Mouse (Mus musculus) kidney, postnatal 10 days (tissue): ENCODE results near the gene Fnip2.
"Not testable (repeated sequence)": the region's sequence is repeated elsewhere in the genome, so short reads cannot be mapped to it uniquely, and the experiment has no call there.

ENCODE experiments used
- DNase-seq: peaks from one replicate; pipeline ENCODE4 v3.0.0; 2021; ENCODE audit warnings: mixed read lengths

The Fnip2 gene

DNA sequence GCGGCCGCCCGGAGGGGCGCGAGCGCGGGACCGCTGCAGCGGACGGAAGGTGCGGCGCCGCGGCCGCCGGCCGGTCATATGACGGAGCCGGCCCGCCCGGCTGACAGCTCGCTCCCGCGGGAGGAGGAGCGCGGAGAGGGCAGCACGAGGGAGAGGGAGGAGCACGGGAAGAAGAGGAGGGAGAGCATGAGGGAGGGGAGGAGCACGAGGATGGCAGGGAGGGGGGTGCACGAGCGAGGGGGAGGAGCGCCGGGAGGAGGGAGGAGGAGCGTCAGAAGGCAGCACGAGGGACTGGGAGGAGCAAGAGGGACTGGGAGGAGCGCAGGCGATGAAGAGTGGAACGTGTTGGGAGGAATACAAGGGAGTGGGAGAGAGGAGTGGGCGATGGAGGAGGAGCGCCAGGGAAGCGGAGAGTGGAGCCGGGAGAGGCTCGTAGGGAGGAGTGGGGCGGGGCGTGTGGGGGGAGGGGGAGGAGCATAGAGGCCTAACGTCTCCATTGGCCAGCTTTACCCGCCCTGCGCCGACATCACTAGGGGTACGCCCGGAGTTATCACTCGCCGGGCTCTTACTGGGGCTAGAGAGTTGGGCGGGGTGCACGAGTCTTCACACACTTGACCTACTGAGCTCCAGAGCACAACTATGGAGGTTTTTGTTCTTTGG lies at the start of gene Fnip2:
TSS of gene Fnip2 (minus strand) at position 94 of the 660 bp plus-strand sequence.
- peak; percentile 93 for DNase-seq

DNA sequence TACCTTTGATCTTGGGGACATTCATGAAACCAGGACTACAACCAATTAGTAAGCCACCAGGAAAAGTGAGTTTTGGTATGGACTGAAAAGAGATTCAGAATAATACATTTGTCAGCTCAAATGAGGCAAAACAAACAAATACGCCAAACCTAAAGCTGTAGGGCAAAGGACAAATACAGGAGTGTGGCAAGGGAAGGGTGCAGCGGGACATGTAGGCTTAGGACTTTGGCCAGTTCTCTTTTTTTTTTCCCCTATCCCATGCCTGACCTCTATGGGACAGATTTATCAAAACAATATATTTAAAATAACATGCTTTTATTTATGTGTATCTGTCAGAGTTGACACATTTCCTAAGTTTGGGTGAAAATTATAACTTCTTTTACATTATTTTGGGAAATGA lies 42.3 kb upstream of the Fnip2 start:
- DNase-seq, result no peak

DNA sequence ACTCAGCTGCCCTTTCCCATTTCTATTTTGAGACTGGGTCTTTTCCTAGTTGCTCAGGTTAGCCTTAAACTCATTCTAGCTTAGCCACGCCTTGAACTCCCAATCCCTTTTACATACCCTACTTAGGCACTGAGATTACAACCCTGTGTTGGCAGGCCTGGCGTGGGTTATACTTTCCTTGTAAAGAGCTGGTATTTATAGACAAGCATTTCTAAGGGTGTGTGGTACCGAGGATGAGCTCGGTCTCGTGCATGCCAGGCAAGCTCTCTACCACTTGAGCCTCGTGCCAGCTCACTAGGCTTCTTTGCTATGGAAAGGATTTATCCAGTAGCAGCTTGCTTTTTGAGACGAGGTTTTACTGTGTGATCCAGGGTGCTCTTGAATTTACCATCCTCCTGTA lies 27.9 kb upstream of the Fnip2 start:
- no peak for DNase-seq

DNA sequence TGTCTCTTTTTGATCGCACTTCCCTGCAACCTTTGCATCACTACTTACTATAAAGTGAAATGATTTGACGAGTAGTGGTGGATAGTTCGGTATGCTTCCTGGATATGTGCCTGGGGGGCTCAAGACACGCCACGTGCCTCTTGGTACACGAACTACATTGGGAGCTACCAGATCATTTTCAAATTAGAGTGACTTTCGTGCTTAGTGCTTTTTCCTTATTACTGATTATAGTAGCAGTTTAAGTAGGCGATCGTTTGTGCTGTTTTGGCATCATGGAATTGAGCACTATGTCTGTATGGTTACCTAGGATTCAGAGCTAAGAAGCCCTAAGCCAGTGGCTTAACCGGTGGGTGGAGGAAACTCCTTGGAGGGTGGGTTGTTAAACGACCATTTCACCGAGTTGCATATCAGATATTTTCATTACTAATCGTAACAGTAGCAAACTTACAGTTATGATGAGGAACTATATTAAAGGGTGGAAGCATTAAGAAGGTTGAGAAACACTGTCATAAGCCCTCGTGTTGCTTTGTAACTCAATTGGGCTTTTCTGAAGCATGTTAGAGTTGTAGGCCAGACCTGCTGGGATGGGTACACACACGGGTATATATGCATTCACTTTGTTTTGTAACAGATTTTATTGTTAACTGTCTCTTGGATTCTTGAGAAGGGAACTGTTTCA lies 24.3 kb upstream of the Fnip2 start:
- DNase-seq, result no peak

DNA sequence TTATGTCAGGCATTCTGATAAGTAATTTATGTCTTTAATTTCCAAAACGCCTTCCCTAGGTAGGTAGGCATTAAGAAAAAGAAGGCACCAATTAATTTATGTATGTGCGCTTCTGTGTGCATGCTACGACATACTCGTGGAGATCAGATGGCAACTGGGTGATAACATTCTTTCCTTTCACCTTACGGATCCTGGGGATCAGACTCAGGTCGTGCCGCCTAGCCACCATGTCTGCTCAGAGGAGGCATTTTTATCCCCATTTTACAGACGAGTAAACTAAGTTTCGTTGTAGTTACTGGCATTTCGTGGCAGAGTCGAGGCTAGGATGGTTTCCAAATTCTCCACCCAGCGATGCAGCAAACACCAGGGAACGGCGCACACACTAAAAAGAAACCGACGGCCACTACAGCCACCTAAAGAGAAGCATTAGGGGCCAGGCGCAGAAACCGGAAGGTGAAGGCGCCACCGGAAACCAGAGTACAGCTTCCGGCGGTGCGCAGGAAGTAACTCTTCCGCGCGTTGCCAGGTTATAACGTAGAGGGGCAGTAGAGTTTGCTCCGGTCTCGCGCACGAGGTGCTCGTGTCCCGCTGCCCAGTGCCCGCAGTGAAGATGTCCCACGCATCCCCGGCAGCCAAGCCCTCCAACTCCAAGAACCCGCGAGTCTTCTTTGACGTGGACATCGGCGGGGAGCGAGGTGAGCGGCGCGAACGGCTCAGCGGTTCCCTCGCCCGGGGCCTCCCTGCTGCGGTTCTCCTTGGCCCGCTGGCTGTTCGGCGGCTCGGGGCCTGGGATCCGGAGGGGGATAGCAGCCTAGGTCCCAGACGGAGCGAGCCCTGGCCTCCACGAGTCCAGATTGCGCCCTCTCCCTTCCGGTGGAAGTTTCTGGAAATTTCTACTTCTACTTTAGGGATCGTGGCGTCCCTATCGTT lies 23.5 kb upstream of the Fnip2 start, which contains the start of gene Ppid:
TSS of gene Ppid (plus strand) at position 480 of the 930 bp plus-strand sequence.
- DNase-seq, result peak; percentile 88

DNA sequence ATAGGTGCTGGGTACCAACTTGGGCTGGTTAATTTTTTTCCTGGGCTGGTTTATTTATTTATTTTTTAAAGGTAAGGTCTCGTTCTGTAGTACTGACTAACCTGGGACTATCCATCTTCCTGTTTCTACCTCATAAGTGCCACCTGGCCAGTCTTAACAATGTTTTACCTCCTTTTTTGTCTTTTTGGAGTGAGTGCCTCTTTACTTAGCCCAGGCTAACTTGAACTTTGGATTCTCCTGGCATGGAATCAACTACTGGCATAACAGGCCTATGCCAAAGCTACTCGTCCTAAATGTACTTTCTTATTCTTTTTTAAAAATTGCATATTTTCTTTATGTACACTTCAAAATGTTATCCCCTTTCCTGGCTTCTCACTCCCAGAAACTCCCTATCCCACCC lies 22.1 kb upstream of the Fnip2 start:
- DNase-seq, result no peak

DNA sequence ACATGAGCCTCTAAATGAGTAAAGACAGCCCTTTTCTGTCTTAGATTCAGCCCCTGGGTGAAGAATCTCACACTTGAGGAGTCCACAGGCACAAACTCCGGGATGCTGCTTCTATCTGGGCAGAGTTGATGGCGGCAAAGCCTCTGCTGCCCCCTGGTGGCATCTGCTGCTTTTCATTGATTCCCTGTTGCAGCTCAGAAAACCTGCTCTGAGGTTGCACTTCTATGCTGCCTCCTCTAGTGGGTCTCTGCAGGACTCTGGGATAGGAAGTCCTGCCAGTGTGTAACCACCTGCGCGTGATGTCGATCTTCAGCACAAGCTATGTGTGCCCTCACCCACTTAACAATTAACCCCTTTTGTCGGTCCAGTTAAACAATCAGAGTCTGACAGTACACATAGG lies 19.2 kb upstream of the Fnip2 start:
- DNase-seq, result peak; percentile 94

DNA sequence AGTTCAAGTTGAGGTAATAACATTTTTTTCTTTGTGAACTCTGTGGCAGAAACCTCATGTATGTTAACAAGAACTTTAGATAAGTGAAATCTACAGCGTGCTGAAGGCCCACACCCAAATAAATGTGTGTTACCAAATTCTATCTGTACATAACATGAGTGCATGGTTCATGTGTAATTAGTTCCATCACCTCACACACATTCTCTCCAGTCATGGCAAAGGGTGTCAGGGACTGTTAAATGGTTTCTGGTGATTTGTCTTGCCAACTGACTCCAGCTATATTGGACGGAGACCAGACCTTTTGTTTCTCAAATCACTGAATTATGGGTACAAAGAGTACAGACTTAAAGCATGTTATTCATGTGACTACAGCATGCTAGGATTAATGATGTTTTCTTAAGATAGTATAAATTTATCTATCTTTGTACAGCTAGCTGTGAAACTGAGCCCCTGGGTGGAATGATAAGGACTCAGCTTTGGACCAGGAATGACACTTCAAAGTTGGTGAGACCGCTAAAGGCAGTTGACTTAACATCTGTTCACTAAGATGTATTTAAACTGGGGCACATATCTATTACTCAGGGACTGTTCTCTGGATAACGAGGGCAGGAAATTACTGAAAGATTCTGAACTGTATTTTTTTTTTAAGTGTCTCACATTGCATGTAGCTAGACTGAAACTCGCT lies 12.4 kb upstream of the Fnip2 start:
- no peak for DNase-seq

DNA sequence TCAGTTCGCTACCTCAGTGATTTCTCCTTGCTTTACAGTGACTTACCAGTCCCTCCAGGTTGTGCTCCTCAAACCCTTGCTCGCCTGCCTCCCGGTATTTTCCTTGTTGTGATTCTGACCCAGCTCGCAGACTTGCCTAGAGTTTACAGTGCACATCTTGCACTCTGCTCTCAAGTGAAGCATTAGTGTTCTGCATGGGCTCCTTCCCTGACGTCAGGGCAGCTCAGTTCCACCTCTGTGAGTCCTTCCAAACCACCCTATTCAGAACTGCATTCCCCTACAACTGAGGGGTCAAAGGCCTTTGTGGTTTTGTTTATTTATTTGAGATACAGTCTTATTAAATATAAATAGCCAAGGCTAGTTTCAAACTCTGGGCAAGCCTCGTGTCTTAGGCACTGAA lies 10.6 kb upstream of the Fnip2 start:
- no peak for DNase-seq

DNA sequence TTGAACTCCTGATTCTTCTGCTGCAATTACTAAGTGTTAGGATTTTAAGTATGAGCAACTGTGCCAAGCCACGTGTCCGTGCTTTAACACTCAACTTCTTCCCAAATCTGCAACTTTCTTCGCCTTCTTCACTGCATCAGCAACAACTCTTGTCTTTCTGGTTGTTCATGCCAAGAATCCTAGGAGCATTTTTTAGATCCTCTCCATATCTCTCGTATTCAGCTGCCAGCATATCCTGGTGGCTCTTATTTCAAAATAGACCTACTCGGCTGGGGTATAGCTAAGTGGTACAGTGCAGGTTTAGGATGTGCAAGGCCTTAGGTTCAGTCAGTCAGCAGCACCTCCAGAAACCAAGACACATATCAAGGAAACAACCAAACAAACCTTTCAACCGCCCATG lies 10.0 kb upstream of the Fnip2 start:
- DNase-seq, result no peak

DNA sequence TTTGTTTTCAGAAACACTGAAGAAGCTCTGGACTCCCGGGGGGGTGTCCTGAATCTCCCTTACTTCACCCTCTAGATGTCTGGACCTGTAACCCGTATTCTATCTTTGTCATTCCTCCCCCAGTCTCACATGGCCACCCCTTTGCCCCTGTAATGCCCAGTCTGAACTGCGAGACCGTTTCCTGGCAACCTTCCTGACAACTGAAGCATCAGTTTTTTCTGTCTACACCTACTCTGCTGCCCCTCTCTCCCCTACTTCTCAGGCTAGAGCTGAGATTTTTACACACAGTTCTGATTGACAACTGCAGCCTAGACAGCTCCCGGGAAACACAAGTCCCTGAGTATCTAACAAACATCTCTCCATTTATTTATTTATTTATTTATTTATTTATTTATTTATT lies 9.3 kb upstream of the Fnip2 start:
- DNase-seq, result no peak

DNA sequence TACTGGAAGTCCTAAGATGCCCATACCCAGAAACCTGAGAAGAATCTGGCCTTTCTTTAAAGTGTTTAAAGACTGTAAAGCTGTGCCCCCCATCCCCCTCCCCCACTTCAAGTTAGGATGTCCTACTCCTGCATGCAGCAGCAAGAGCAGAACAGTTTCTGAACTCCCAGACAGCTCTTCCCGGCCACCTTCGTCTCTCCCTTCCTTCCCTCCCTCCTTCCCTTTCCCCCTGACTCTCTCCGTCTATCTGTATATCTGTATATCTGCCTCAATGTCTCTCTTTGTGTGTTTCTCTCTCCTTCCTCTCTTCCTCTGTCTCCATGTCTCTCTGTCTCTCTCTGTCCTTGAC lies 8.8 kb upstream of the Fnip2 start:
- DNase-seq, result no peak

DNA sequence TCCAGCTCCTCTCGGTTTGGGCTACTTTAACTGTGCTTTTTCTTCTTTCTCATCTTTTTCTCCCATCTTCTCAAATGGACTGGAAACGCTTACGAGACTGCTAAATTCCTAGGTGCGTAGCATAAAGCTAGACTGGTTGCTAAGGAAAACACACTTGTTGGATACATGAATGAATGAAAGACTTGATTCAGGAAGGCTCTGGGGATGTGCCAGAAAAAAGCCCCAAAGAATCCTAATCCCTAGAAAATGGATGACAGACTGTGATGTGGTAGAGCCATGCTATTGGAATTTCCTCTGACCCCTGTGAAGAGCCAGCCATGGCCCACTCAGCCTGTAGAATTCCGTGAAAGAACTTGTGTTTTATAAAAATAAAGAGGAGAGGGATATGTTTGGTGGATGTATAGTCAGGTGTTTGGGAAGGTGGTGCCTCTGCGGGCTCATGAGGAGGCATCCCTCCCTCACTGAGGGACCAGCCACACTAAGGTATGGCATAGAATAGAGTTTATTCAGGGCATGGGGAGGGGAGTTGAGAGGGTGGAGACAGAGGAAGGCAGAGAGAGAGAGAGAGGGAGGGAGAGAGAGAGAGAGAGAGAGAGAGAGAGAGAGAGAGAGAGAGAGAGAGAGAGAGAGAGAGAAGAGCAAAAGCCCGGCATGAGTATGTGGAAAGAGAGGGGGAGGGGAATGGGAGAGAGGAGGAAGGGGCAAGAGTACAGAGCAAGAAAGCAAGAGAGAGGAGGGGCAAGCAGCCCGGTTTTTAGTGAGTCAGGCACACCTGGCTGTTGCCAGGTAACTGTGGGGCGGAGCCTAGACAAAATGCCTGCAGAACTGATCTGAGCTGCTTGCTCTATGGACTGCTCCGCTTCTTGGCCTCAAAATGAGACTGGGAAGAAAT lies 8.2 kb upstream of the Fnip2 start:
- peak; percentile 58 for DNase-seq

DNA sequence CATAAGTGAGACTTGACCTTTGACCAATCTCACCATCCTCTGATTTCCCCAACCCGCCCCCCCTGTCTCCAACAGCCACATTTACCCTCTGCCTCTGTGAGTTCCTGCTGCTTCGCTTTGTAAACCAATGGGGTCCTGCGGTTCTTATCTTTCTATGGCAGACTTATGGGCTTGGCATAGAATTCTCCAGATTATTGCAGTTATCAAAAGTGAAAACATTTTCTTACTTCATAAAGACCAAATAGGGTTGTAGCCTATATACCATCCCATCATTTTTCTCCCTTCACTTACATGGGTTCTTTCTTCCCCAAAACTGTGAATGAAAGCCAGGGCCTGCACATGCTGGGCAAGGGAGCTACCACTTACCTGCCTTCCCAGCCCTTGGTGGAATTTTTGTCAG lies 6.7 kb upstream of the Fnip2 start:
- no peak for DNase-seq

DNA sequence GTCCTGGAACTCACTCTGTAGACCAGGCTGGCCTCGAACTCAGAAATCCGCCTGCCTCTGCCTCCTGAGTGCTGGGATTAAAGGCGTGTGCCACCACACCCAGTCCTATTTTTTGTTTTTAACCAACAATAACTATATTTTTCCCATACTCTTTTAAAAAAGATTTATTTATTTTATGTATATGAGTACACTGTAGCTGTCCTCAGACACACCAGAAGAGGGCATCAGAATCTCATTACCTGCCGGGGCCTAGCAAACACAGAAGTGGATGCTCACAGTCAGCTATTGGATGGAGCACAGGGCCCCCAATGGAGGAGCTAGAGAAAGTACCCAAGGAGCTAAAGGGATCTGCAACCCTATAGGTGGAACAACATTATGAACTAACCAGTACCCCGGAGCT lies 5.8 kb upstream of the Fnip2 start:
- DNase-seq, result not testable (repeated sequence)

DNA sequence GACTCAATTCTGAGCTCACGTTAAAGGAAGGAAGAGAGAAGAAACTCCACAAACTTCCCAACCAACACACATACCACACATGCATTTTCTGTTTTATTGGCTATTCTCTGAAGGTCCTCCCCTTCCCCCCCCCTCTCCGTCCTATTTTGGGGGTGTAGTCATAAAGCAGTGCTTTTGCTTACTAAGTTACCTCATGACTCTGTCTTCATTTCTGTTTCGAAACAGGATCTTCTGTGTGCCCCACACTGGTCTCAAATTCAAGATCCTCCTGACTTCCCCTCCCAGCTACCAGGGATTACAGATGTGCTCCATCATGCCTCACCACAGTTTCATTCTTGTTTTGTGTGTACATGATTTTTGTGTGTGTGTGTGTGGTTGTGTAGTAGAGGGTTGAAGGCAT lies 4.8 kb upstream of the Fnip2 start:
- DNase-seq, result no peak

DNA sequence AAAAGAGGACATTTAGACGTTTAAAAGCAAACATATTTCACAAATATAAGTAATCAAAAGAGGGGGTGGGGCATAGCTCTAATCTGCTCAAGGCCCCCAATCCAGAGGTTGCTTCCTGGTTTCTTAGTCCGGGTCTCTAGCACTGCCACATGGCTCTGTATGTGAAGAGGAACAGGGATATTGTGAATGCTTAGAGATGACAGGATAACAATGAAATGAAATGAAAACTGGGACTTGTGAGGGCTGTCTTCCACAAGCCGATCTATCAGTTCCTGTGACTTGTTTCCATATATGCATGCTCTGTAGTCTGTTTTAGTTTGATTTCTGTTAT lies 1.7 kb upstream of the Fnip2 start:
- no peak for DNase-seq

DNA sequence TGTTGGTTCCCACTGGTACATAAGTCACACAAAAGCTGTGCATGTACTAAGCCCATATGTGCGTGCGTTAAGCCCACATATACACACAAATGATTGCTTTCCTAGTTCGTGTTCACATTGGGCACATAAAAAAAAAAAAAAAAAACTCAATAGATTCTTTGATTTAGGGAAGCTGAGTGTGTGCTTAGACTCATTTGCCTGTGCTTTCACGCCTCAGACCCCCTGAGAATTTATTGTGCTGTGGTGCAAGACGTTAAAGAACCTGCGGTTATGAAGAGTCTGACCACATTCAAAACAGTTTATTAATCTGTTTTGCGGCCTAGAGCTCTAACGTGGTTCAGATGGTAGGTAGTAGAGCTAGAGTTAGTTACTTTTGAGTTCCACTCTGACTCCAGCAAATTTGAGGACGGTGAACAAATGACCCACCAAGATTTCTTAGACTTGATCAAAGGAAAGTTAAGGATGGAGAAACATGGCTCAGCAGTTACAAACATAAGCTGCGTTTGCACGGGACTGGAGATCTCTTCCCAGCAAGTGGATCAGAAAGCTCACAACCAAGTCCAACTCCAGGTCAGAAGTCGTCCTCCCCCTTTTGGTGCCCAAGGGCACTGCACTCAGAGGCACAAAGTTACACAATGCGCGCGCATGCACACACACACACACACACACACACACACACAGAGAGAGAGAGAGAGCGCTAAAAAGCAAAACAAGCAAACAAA lies 1.2 kb upstream of the Fnip2 start:
- no peak for DNase-seq

DNA sequence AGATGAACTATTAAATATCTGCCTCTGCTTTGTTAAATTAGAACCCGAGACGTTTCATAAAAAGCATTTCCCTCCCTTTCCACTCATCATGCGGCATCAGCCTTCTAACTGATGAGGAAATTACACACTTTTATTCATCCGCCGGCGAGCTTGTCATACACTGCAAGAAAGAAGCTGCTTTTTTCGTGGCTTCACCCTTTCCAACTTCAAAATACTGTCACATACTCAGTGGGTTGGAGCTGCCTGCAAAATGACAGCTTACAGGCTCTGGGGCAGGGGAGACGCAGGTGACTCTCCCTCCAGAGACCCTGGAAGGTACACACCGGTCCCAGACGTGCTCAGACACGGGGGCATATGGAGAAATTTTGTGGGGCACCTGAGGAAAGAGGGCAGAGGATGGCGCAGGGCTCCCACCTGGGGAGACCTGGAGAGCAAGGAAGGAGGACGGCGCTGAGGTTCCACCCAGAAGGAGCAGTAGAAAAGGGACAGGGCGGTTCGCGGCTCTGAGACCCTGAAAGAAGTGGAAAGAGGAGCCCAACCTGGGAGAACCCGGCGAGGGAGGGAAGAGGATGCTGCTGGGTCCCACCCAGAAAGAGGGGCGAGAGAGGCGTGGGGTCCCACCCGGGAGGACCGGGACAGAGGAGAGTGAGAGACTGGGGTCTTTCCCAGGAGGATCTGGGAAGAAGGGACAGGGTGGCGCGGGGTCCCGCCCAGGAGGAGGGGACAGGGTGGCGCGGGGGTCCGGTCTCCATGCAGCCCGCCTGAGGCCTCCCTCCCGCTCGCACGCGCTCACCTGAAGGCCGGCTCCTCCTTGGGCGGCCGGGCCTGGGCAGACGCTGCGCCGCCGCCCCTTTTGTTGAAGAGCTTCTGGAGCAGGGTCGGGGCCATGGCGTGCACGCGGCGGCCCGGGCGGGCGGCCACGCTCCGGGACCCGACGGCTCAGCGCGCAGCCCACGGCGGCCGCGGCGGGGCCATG lies 592 bp downstream of the Fnip2 start:
- DNase-seq, result no peak

DNA sequence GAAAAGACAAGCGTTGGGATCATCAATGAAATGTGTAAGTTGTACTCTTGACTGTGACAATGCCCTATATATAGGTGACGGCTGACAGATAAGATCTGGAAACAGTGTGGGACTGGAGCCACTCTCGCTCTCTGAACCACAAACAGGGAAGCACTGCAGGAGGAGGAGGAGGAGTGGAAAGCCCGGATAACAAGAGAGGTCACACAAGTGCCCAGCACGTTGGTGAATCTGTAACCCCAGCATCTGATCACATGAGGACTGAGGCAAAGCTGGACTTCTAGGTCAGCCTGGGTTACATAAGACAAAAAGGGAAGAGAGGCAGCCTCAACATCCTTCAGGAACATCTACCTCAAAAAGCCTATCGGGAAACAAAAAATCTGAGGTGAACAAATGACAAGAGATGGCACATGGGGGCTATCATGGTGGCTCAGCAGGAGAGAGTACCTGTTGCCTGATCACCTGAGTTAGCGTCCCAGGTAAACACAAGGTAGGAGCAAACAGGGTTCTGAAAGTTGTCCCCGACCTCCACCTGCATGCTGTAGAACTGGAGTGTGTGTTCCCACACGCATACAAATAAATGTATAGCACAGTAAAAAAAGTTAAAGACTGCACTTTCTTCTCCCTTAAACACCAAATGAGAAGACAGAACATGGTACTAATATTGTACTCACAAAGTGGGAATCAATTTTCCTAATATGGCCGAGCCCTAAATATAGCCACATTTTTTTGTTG lies 2.6 kb downstream of the Fnip2 start:
- DNase-seq, result peak; percentile 31
